Mouse (Mus musculus) intestine, postnatal 0 days (tissue): ENCODE measurements around the gene Fam71e2. TPM values are rescaled to one million over a fixed set of nuclear protein-coding genes. Genes with fewer than 3 reads are reported as not detected.

Experiments
- ATAC-seq: fragments of 200-750 bp; cut with Nextera tagmentation; 2 replicates; pipeline ENCODE4 v1.8.0; 2017; ENCODE audit warnings: mild to moderate bottlenecking, moderate TSS enrichment, moderate library complexity
- H3K27ac ChIP-seq: fragments of 300-500 bp; sonication (generic); 2 replicates; pipeline ENCODE4 v1.5.1; 2014; ENCODE audit warnings: mild to moderate bottlenecking, low read depth, low read length, moderate library complexity
- H3K27me3 ChIP-seq: fragments of 300-500 bp; sonication (generic); replicated peaks from 2 replicates; pipeline ENCODE4 v1.6.1; 2014; ENCODE audit warnings: low read length, mixed read lengths; ENCODE audit not compliant: control insufficient read depth, insufficient read depth
- H3K36me3 ChIP-seq: fragments of 300-500 bp; sonication (generic); 2 replicates; pipeline ENCODE4 v1.6.1; 2014; ENCODE audit warnings: mild to moderate bottlenecking, moderate library complexity; ENCODE audit not compliant: control insufficient read depth, insufficient read depth
- H3K4me1 ChIP-seq: fragments of 300-500 bp; sonication (generic); replicated peaks from 2 replicates; pipeline ENCODE4 v1.6.1; 2014; ENCODE audit warnings: antibody characterized with exemption, low read length, mixed read lengths; ENCODE audit not compliant: control insufficient read depth, insufficient read depth
- H3K4me2 ChIP-seq: fragments of 300-500 bp; sonication (generic); replicated peaks from 2 replicates; pipeline ENCODE4 v1.6.1; 2014; ENCODE audit warnings: low read depth, mild to moderate bottlenecking, moderate library complexity
- H3K4me3 ChIP-seq: fragments of 300-500 bp; sonication (generic); 2 replicates; pipeline ENCODE4 v1.5.1; 2014; ENCODE audit warnings: low read depth, low read length
- H3K9ac ChIP-seq: fragments of 300-500 bp; sonication (generic); 2 replicates; pipeline ENCODE4 v1.6.1; 2014; ENCODE audit warnings: mild to moderate bottlenecking, low read depth, low read length
- H3K9me3 ChIP-seq: fragments of 300-500 bp; sonication (generic); 2 replicates; pipeline ENCODE4 v1.6.1; 2016; ENCODE audit warnings: mixed run types; ENCODE audit not compliant: control insufficient read depth
- CTCF ChIP-seq: sonication (generic); IDR thresholded peaks from 2 replicates; pipeline ENCODE4 v1.5.1; 2016; ENCODE audit warnings: low read depth, mild to moderate bottlenecking, control low read depth, antibody characterized with exemption, moderate library complexity
- WGBS: fragments of 180-500 bp; shearing (Covaris S2); extraction: QIAGEN DNeasy Blood & Tissue Kit; methylation state at CpG from one replicate; pipeline ENCODE4 v1.1.7; 2014; 5-methylcytosine and 5-hydroxymethylcytosine counted together
- polyA plus RNA-seq: library from polyadenylated mRNA; unstranded; fragments of >200 nt; fragmentation: Nextera tagmentation; extraction: Ambion mirVana; gene quantifications from 2 replicates; pipeline ENCODE4 v1.2.1, GENCODE M21; 2015

Gene Fam71e2
- polyA plus RNA-seq, 1 experiment from 2014 or later = not detected

DNA sequence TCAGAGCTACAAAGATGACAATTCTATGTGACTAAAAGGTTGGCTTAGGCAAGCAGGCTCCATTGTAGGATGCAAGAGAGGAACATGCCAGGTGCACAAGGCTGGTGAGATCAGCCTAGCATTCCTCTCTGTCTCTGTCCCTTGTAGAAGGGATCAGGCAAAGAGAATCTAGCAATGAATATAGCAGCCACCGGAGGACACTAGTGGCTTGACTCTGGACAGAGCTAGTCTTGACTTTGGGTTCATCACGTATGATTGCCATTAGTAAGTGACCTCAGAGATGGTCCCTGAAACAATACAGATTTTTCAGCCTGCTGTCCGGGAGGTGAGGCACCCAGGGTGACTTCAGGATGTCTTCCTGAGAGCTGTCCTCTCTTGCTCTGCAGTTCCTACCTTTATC is 58.5 kb downstream of the Fam71e2 start:
- no peak overlapping the region for H3K27ac ChIP-seq
- H3K4me1 ChIP-seq = no peaks in the 10 kb centered on the region
- H3K9ac ChIP-seq = no peak overlapping the region
- ATAC-seq = no peak
- H3K4me2 ChIP-seq = no peak overlapping the region
- no peak overlapping the region for H3K4me3 ChIP-seq
- peaks cover 41% of the 10 kb centered on the region for H3K36me3 ChIP-seq
- no peaks in the 10 kb centered on the region for H3K27me3 ChIP-seq
- H3K9me3 ChIP-seq = no peaks in the 10 kb centered on the region
- TF ChIP-seq CTCF = peak; percentile 66
- 84% methylated on average over 3 of the region's 3 CpGs for WGBS

DNA sequence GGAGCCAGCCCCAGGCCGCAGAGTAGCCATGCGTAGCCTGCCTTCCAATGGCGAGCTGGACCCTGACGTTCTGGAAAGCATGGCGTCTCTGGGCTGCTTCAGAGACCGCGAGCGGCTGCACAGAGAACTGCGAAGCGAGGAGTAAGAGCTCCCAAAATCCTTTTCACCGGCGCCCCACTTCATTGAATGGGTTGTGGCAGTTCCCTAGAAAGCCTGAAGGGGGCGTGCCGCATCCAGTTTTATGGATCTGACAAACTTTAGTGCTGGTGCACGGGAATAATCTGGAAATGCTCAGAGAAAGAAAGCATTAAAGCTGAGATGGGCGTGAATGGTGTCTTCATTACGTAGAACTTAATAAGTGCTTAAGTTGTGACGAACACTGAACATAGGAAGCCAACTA is 66.0 kb downstream of the Fam71e2 start:
- Histone ChIP-seq H3K4me1 (no peaks in the 10 kb centered on the region), H3K4me3 (no peak overlapping the region), H3K27me3 (no peaks in the 10 kb centered on the region), H3K27ac (no peak overlapping the region), H3K4me2 (no peak overlapping the region), H3K9ac (no peak overlapping the region), H3K36me3 (peaks cover 26% of the 10 kb centered on the region), H3K9me3 (no peaks in the 10 kb centered on the region)
- 51% methylated on average over 18 of the region's 18 CpGs for WGBS
- no peak for ATAC-seq
- peak; percentile 77 for TF ChIP-seq CTCF

Other genes starting within 250 kb of the Fam71e2 start
- gene Tnni3, start 247.1 kb downstream of the Fam71e2 start, polyA plus RNA-seq = 1.1 TPM in 2 replicates
- gene Dnaaf3, start 238.8 kb downstream of the Fam71e2 start, polyA plus RNA-seq = 0.33 and 0.54 TPM in 2 replicates
- 5.3 and 5.7 TPM in 2 replicates for gene Syt5, start 223.8 kb downstream of the Fam71e2 start, polyA plus RNA-seq
- gene Ptprh, start 167.3 kb downstream of the Fam71e2 start, polyA plus RNA-seq = 16.7 and 17.1 TPM in 2 replicates
- gene Tmem86b, start 139.9 kb downstream of the Fam71e2 start, polyA plus RNA-seq = 25.1 and 31.4 TPM in 2 replicates
- gene Ppp6r1, start 112.3 kb downstream of the Fam71e2 start, polyA plus RNA-seq = 4.7 and 5.8 TPM in 2 replicates
- gene Hspbp1, start 86.2 kb downstream of the Fam71e2 start, polyA plus RNA-seq = 43.3 and 45.6 TPM in 2 replicates
- 0.89 and 0.98 TPM in 2 replicates for gene Brsk1, start 80.7 kb downstream of the Fam71e2 start, polyA plus RNA-seq
- gene Tmem150b, start 46.1 kb downstream of the Fam71e2 start, polyA plus RNA-seq = 20.7 and 21.5 TPM in 2 replicates
- gene Kmt5c, start 31.2 kb downstream of the Fam71e2 start, polyA plus RNA-seq = 35.8 and 40.2 TPM in 2 replicates
- gene Cox6b2, start 18.2 kb downstream of the Fam71e2 start, polyA plus RNA-seq = 48.5 and 48.8 TPM in 2 replicates
- gene Il11, start 11.6 kb upstream of the Fam71e2 start, polyA plus RNA-seq = 0.12 and 0.30 TPM in 2 replicates
- 0.59 TPM in 1 of 2 replicates, not detected in the other for gene Tmem190, start 11.6 kb upstream of the Fam71e2 start, polyA plus RNA-seq
- 74.3 and 75.5 TPM in 2 replicates for gene Tmem238, start 18.4 kb upstream of the Fam71e2 start, polyA plus RNA-seq
- 419 and 467 TPM in 2 replicates for gene Rpl28, start 21.6 kb upstream of the Fam71e2 start, polyA plus RNA-seq
- 116 and 126 TPM in 2 replicates for gene Ube2s, start 41.3 kb upstream of the Fam71e2 start, polyA plus RNA-seq
- gene Shisa7, start 73.4 kb upstream of the Fam71e2 start, polyA plus RNA-seq = 0.07 and 0.09 TPM in 2 replicates
- 12.5 and 15.5 TPM in 2 replicates for gene Isoc2b, start 99.0 kb upstream of the Fam71e2 start, polyA plus RNA-seq
- gene Isoc2a, start 105.9 kb upstream of the Fam71e2 start, polyA plus RNA-seq = 1.3 and 1.6 TPM in 2 replicates
- gene Gm36210, start 135.2 kb upstream of the Fam71e2 start, polyA plus RNA-seq = not detected in 2 replicates
- 2.9 TPM in 2 replicates for gene Zfp628, start 143.9 kb upstream of the Fam71e2 start, polyA plus RNA-seq
- 1.5 and 1.9 TPM in 2 replicates for gene Nat14, start 150.7 kb upstream of the Fam71e2 start, polyA plus RNA-seq
- gene Ssc5d, start 154.5 kb upstream of the Fam71e2 start, polyA plus RNA-seq = 2.3 and 2.6 TPM in 2 replicates
- gene Sbk2, start 193.1 kb upstream of the Fam71e2 start, polyA plus RNA-seq = 0.47 and 0.76 TPM in 2 replicates
- gene Sbk3, start 199.9 kb upstream of the Fam71e2 start, polyA plus RNA-seq = not detected in 2 replicates
- 10.5 and 12.9 TPM in 2 replicates for gene Zfp579, start 224.9 kb upstream of the Fam71e2 start, polyA plus RNA-seq
- 21.9 and 22.6 TPM in 2 replicates for gene Zfp524, start 243.1 kb upstream of the Fam71e2 start, polyA plus RNA-seq
- 15.5 and 16.1 TPM in 2 replicates for gene Fiz1, start 243.4 kb upstream of the Fam71e2 start, polyA plus RNA-seq
- 4.4 and 4.7 TPM in 2 replicates for gene Gm44973, start 244.2 kb upstream of the Fam71e2 start, polyA plus RNA-seq
- gene Zfp865, start 249.1 kb upstream of the Fam71e2 start, polyA plus RNA-seq = 2.3 and 2.6 TPM in 2 replicates
- gene Ccdc106, start 249.3 kb upstream of the Fam71e2 start, polyA plus RNA-seq = 8.3 and 8.8 TPM in 2 replicates